Mouse (Mus musculus) small intestine, adult 2 months (tissue): ENCODE measurements at regions not wholly inside any gene's neighbourhood (a gene's known extent, or its start where the extent isn't known, plus 50 kb on each side); places are given as distances from the start of the nearest gene placed in this dataset.

ENCODE experiments used
- CTCF ChIP-seq: fragments of 200-500 bp; IDR thresholded peaks from 2 replicates; pipeline ENCODE4 v1.5.1; 2012; ENCODE audit warnings: low read depth, mild to moderate bottlenecking, control low read depth, inconsistent platforms, low read length, moderate library complexity, mixed read lengths; ENCODE audit not compliant: insufficient replicate concordance, insufficient read length; ENCODE audit errors: extremely low read depth
- POLR2A ChIP-seq: fragments of 200-500 bp; IDR thresholded peaks from 2 replicates; pipeline ENCODE4 v1.6.1; 2012; ENCODE audit warnings: low read depth, mild to moderate bottlenecking, control low read depth, inconsistent platforms, low read length, moderate library complexity

- TF ChIP-seq CTCF (no peak), POLR2A (no peak)
Measured at GRCm38 (mm10) chr2:166481774-166482173, 231.9 kb downstream of the Prex1 start.
